Mouse (Mus musculus): ENCODE results near the gene Vezt.

Vezt gene

GRCm38 (mm10) chr10:93967486-93967885 lies 68.1 kb downstream of the Vezt start:
- in situ Hi-C loops (cut with MboI, MseI), result no loop called here

DNA sequence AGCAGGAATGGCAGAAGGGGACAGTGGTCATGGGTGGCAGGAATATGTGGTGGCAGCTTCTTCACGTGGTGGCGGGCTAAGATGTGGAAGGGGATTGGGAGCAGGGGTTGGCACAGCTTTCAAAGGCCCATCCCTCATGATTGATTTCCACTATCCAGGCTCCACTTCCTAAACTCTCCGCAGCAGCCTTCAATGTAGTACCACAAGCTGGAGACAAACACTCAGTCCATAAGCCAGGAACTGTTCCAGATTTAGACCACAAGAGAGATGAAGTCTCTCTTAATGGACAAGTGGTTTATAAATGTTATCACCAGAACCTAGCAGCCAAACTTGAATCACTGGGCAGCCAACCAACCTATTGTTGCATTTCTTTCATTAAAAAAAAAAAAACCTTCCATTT lies 81.6 kb downstream of the Vezt start:
- in situ Hi-C loops (cut with MboI, MseI), result no loop called here

DNA sequence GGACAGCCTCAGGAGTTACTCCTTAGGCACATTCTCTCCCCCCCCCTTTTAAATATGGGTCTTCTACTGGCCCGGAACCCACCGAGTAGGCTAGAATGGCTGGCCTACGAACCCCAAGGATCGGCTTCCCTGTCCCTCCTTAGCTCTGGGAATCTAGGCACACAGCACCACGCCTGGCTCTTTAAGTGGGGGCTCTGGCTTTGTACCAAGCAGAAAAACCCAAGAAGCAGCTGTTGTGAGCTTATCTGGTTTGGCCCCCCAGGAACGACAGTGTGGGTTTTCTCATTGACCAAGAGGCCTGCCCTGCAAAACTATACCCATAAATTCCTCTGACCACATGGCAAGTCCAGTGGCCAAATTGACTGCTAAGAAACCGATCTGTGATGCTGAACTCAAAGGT lies 82.1 kb downstream of the Vezt start:
- in situ Hi-C loops (cut with MboI, MseI), result no loop called here

- in situ Hi-C loops (cut with MboI, MseI), result no loop called here
Observed at GRCm38 (mm10) chr10:93950991-93951390, 84.6 kb downstream of the Vezt start.

DNA sequence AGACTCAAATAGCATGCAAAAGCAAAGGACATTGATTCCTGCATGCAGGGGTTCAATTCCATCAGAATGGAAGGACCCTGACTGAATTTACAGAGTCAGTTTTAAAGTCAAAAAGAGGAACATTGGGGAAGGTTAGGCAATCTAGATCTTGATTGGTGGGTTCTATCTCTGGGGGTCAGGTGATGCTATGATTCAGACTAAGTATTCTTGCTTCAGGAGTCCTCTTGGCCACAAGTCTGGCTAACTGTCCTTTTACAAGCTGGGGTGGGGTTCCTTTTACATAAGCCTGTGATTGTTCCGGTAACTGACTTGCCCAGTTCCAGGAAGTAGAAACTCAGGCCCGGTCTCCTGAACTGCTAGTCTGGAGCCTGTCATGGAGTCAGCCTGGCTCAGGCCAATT lies 85.7 kb downstream of the Vezt start:
- in situ Hi-C loops (cut with MboI, MseI), result no loop called here

DNA sequence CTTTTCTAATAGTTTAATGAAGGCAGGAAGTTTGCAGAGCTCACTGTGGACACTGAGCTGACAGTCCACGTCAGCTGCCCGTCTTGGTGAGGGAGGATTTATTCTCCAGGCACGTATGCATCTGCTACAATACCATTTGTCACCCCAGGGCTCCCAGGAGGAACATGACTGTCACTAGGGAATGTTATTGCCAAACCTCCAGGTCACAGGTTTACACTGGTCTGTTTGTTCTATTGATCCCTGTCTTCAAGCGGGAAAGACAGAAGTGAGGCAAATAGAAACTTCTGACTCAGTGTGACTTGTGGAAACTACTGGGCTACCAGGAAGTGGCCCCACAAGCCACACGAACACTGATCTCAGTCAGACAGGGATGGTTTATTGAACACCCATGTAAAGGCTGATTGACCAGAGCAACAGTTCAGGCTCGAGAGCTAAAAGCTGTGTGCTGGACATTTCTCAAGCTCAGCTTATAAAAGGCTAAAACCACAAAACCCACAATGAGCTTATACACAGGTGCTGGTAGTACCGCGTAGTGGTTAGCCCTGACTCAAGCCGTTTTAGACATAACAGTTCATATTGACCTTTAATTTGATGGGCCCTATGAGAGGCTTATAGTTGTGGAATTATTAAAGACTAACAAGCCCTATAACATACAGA lies 89.6 kb downstream of the Vezt start:
- in situ Hi-C loops (cut with MboI, MseI), result no loop called here

DNA sequence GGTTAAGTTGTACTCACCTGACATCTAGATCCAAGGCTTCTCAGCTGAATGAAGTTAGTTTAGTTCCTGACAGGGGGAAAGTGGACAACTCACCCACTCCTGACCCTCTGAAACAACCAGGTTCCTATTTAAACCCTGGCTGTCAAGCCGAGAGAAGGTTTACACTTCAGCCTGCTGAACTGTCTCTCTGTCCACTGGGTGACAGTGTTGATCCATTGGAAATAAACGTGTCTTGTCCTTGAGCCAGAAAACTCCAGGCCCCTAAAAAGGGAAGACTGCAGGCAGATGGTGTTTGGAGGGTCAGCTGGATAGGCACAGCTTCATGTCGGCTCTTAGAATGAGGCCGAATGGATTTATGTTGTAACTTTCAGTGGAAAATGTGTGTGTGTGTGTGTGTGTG lies 90.3 kb downstream of the Vezt start:
- in situ Hi-C loops (cut with MboI, MseI), result no loop called here

DNA sequence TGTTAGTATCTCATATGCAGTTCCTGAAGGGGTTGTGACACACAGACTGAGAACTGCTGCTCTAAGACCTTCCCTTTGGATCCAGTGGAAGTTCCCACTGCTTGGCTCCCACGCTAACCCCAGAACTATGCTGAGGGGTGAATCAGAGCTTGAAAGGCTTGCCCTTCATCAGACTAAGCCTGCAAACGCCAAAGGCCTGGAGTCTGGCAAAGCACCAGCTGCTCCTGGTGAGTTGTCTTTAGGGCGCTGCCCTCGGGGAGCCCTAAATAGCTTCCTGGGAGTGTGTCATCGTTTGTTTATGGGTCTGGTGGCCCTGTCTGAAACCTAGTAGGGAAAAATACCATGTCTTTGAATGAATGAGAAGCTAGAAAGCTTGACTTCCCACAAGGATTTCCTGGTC lies 91.4 kb downstream of the Vezt start:
- in situ Hi-C loops (cut with MboI, MseI), result no loop called here

DNA sequence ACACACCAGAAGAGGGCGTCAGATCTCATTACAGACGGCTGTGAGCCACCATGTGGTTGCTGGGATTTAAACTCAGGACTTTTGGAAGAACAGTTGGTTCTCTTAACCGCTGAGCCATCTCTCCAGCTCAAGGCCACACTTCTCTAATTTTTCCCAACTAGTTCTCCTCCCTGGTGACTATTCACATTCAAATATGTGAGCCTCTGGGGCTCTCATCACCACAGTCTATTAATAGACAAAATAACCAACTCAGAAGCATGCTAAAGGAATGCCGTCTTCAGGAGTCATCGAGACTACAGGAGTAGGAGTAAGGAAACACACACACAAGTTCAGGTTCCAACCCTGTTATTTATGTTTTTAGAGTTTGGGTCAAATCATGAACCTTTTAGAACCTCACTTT lies 95.3 kb downstream of the Vezt start:
- in situ Hi-C loops (cut with MboI, MseI), result no loop called here

DNA sequence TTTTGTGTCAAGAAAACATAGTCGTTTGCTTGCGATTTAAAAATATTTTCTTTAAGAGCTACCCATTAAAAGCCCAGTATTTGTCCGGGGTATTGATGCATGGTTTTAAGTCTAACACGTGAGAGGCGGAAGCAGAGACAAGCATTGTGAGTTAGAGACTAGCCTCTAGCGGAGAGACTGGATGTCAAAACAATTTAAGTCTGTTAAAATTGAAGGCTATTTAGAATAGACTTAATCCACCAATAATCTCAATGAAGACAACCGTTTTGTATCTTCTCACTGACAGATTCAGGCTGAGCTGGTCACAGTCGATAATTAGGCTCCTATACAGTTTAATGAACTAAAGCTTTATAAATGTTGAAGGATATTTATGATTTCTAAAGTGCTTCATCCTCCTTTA lies 95.9 kb downstream of the Vezt start:
- in situ Hi-C loops (cut with MboI, MseI), result no loop called here

- in situ Hi-C loops (cut with MboI, MseI), result no loop called here
Observed at GRCm38 (mm10) chr10:93938844-93939271, 96.8 kb downstream of the Vezt start.

DNA sequence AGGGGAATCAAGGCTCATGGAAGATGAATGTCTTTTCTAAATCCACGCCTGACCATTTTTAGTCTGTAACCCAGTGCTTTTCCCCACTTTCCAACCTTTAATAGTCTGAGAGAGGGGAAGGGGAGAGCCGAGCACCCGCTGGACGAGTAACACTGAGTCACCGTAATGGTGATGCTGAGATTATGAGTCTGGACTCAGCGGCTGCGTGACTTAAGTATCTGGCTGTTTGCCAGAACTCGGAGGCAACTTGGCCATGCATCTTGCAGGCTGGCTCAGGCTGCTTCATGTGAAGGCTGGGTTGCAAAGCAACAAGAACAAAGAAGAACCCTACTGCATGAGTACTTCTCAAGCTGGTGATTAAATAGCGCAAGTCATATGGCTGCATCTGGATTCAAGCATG lies 101.6 kb downstream of the Vezt start:
- in situ Hi-C loops (cut with MboI, MseI), result no loop called here

- in situ Hi-C loops (cut with MboI, MseI), result no loop called here
Observed at GRCm38 (mm10) chr10:93932861-93933260, 102.8 kb downstream of the Vezt start.

DNA sequence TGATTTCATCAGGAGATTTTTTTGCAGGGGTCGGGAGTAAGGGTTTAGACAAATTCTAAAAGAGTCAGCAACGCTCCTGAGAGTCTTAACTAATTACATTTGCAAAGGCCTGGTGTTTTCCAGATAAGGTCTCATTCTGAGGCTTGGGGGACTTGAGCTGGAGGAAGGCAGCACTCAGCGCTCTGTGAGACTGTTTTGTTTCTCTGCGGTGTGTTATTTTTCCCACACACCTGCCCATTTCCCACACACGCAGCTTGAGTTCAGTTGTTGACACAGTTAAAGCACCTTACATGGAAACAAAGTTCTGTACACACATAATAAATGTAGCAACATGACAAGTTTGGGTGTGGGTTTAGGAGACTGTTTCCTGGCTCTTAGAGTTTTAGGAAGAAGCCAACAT lies 103.6 kb downstream of the Vezt start:
- in situ Hi-C loops (cut with MboI, MseI), result no loop called here

- in situ Hi-C loops (cut with MboI, MseI), result no loop called here
Observed at GRCm38 (mm10) chr10:93931431-93931830, 104.2 kb downstream of the Vezt start.

GRCm38 (mm10) chr10:93930236-93930824 lies 105.3 kb downstream of the Vezt start:
- in situ Hi-C loops (cut with MboI, MseI), result no loop called here

- in situ Hi-C loops (cut with MboI, MseI), result no loop called here
Observed at GRCm38 (mm10) chr10:93924666-93925065, 111.0 kb downstream of the Vezt start.

DNA sequence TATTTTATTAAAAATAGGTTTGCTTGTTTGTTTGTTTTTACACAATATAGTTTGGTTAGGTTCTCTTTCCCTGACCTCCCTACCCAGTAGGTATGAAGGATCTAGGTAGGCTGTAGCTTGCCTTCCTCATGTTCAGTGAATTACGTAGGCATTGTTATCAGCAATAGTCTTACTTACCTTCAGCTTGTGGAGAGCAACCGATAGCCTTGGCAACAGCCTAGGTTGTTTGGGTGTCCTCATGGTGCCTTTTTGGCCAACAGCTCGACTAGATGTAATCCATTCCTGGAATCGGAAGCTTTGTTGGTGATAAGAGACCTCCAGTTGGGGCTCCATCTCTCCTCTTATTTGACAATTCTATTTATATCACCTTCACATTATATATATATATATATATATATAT lies 114.5 kb downstream of the Vezt start:
- in situ Hi-C loops (cut with MboI, MseI), result no loop called here

DNA sequence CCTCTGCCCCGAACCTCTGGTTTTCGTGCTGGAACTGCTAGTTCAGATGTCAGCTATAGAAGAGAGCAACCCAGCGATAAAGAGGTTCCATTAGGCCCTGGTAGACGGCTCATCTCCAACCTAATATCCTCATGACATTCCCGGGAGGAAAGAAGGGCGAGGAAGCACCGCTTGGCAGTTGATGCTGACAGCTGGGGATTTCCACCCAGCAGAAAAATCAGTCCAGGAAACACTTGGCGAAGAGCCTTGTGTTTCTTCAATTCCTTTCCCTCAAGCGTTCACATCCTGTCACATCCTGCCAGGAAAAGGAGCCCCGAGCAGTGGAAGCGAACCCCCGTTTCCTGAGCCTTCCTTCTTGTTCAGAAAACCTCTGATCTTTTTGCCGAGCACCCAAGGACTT lies 116.4 kb downstream of the Vezt start:
- in situ Hi-C loops (cut with MboI, MseI), result no loop called here

- in situ Hi-C loops (cut with MboI, MseI), result no loop called here
Observed at GRCm38 (mm10) chr10:93918701-93919100, 116.9 kb downstream of the Vezt start.

- in situ Hi-C loops (cut with MboI, MseI), result no loop called here
Observed at GRCm38 (mm10) chr10:93918087-93918486, 117.5 kb downstream of the Vezt start.

DNA sequence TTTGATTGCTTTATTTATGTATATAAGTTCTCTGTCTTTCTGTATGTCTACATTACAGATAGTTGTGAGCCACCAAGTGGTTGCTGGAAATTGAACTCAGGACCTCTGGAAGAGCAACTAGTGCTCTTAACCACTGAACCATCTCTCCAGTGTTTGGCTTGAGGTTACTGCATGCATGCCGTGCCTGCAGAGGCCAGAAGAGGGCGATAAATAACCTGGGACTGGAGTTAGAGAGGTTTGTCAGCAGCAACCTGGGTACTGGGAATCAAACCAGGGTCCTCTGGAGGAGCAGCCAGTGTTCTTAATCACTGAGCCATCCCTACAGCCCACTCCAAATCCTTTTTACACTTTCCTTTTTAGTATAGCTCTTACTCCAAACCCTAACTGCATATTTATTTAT lies 118.8 kb downstream of the Vezt start:
- in situ Hi-C loops (cut with MboI, MseI), result no loop called here

GRCm38 (mm10) chr10:93915531-93916275 lies 119.9 kb downstream of the Vezt start:
- in situ Hi-C loops (cut with MboI, MseI), result no loop called here

Measured in T-helper 1 cell (primary cell).